Mouse (Mus musculus) bone marrow, adult 2 months (tissue): ENCODE measurements around the gene Zbtb25.

Source experiments
- CTCF ChIP-seq: fragments of 200-500 bp; IDR thresholded peaks from 2 replicates; pipeline ENCODE4 v1.5.1; 2011; ENCODE audit warnings: low read length, control low read depth; ENCODE audit not compliant: control insufficient read depth, insufficient read depth
- POLR2A ChIP-seq: fragments of 200-500 bp; IDR thresholded peaks from 2 replicates; pipeline ENCODE4 v1.6.1; 2011; ENCODE audit warnings: low read depth, mild to moderate bottlenecking, control low read depth, low read length, borderline replicate concordance; ENCODE audit not compliant: control insufficient read depth

DNA sequence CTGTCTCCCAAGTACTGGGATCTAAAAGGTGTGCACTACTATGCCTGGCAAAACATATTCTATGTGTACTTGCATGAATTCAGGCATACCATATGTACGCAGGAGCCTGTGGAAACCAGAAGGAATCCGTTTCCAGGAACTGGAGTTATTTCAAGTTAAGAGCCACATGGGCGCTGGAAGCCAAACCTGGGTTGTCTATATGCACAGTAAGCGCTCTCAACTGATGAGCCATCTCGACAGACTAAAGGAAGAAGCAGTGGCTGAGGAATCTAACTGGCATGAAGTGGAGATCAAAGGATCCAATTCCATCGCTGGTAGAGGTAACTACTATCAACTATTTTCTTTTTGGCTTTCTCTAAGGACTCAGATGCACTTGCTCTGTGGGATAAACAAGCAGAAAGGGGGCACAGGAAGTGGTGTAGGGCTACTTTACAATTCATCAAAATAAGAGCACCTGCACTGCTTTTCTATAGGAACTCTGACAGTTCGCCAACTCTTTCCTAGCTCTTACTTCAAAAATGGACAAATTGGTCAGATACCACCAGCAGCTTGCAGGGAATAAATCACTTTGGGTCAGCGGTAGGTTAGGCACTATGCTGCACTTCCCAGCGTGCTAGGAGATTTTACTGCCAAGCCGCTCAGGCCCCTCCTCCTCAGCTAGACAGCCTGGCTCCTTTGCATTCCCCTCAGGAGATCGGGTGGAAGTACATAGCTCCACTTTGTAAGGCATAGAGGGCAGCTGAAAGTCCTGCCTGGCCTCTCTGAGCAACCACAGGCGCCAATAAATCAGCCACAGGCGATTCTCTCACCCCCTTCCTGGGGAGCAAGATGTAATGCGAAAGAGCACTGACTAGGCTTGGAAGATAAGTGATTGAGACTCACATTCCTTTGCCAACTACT is 2.1 kb downstream of the Zbtb25 start:
- TF ChIP-seq CTCF (no peak), POLR2A (no peak)
